Mouse (Mus musculus): ENCODE results near the gene Yy1. TPM values are rescaled to one million over a fixed set of nuclear protein-coding genes. Genes with fewer than 3 reads are reported as not detected.

The Yy1 gene
- 92.4 TPM for polyA plus RNA-seq (2014; fragmentation: Illumina TruSeq; extraction: RNeasy Lipid Tissue Mini Kit (QIAGEN cat#74804); ENCODE audit: low read depth, low replicate concordance)

GRCm38 (mm10) chr12:108792546-108793452 is at the start of gene Yy1:
Yy1 (plus strand) TSS chr12:108792973.

GRCm38 (mm10) chr12:108835840-108836409 is 43.2 kb downstream of the Yy1 start, which contains the start of the genes Slc25a29 and Slc25a47:
Slc25a29 (minus strand) TSS chr12:108835883.
Slc25a47 (plus strand) TSS chr12:108836046.

Other genes with a start within 250 kb of the Yy1 start
- gene Evl, start 238.3 kb upstream of the Yy1 start, polyA plus RNA-seq (2014; fragmentation: Illumina TruSeq; extraction: RNeasy Lipid Tissue Mini Kit (QIAGEN cat#74804); ENCODE audit: low read depth, low replicate concordance), result 26.5 TPM
- gene Degs2, start 90.7 kb upstream of the Yy1 start, polyA plus RNA-seq (2014; fragmentation: Illumina TruSeq; extraction: RNeasy Lipid Tissue Mini Kit (QIAGEN cat#74804); ENCODE audit: low read depth, low replicate concordance), result 16.7 TPM
- gene Slc25a29, start 42.9 kb downstream of the Yy1 start, polyA plus RNA-seq (2014; fragmentation: Illumina TruSeq; extraction: RNeasy Lipid Tissue Mini Kit (QIAGEN cat#74804); ENCODE audit: low read depth, low replicate concordance), result not detected
- gene Slc25a47, start 43.1 kb downstream of the Yy1 start, polyA plus RNA-seq (2014; fragmentation: Illumina TruSeq; extraction: RNeasy Lipid Tissue Mini Kit (QIAGEN cat#74804); ENCODE audit: low read depth, low replicate concordance), result 0.57 TPM
- 0.50 TPM for gene Wdr25, start 100.7 kb downstream of the Yy1 start, polyA plus RNA-seq (2014; fragmentation: Illumina TruSeq; extraction: RNeasy Lipid Tissue Mini Kit (QIAGEN cat#74804); ENCODE audit: low read depth, low replicate concordance)
- 15.2 TPM for gene Wars, start 101.2 kb downstream of the Yy1 start, polyA plus RNA-seq (2014; fragmentation: Illumina TruSeq; extraction: RNeasy Lipid Tissue Mini Kit (QIAGEN cat#74804); ENCODE audit: low read depth, low replicate concordance)